Mouse (Mus musculus) R1 (cell line): ENCODE measurements around the gene Map3k11.
A peak's percentile ranks its signal among the peaks of the same experiment; 100 is the strongest.
"Not testable (repeated sequence)": the region's sequence is repeated elsewhere in the genome, so short reads cannot be mapped to it uniquely, and the experiment has no call there.

Experiments
- DNase-seq: peaks from one replicate; pipeline ENCODE4 v3.0.0-alpha.2; 2018; ENCODE audit warnings: low read depth, low spot score

Gene Map3k11

GRCm38 (mm10) chr19:5665465-5665864 lies 23.1 kb upstream of the Map3k11 start:
- DNase-seq = no peak

- no peak for DNase-seq
These were observed 22.2 kb upstream of the Map3k11 start for GRCm38 (mm10) chr19:5666386-5666785.

- DNase-seq = no peak
These were observed 20.2 kb upstream of the Map3k11 start for GRCm38 (mm10) chr19:5668372-5668771.

GRCm38 (mm10) chr19:5680432-5680831 lies 8.1 kb upstream of the Map3k11 start:
- DNase-seq = no peak

- no peak for DNase-seq
These were observed 4.3 kb upstream of the Map3k11 start for GRCm38 (mm10) chr19:5684236-5684635.

GRCm38 (mm10) chr19:5684985-5685384 lies 3.6 kb upstream of the Map3k11 start:
- no peak for DNase-seq

GRCm38 (mm10) chr19:5685431-5685830 lies 3.1 kb upstream of the Map3k11 start:
- no peak for DNase-seq

- DNase-seq = no peak
These were observed 2.7 kb upstream of the Map3k11 start for GRCm38 (mm10) chr19:5685861-5686260.

GRCm38 (mm10) chr19:5686437-5686836 lies 2.1 kb upstream of the Map3k11 start:
- no peak for DNase-seq

GRCm38 (mm10) chr19:5686954-5687353 lies 1.6 kb upstream of the Map3k11 start:
- not testable (repeated sequence) for DNase-seq

GRCm38 (mm10) chr19:5687738-5688137 lies 804 bp upstream of the Map3k11 start:
- DNase-seq = no peak

GRCm38 (mm10) chr19:5689088-5689428 lies 516 bp downstream of the Map3k11 start:
- no peak for DNase-seq

GRCm38 (mm10) chr19:5689565-5690342 lies 1.2 kb downstream of the Map3k11 start:
- peak; percentile 79 for DNase-seq

- no peak for DNase-seq
These were observed 1.8 kb downstream of the Map3k11 start for GRCm38 (mm10) chr19:5690343-5690735.

- DNase-seq = no peak
These were observed 3.1 kb downstream of the Map3k11 start for GRCm38 (mm10) chr19:5691601-5692000.

GRCm38 (mm10) chr19:5692086-5692912 lies 3.8 kb downstream of the Map3k11 start:
- DNase-seq = no peak

- DNase-seq = no peak
These were observed 4.4 kb downstream of the Map3k11 start for GRCm38 (mm10) chr19:5692913-5693396.

GRCm38 (mm10) chr19:5693801-5694200 lies 5.3 kb downstream of the Map3k11 start:
- DNase-seq = no peak

GRCm38 (mm10) chr19:5695849-5696462 lies 7.4 kb downstream of the Map3k11 start:
- peak; percentile 96 for DNase-seq

GRCm38 (mm10) chr19:5704163-5704800 lies 15.7 kb downstream of the Map3k11 start, which contains the start of gene Kcnk7:
TSS of gene Kcnk7 (plus strand) at chr19:5704367.
- DNase-seq = no peak

- DNase-seq = peak; percentile 50
These were observed 16.4 kb downstream of the Map3k11 start for GRCm38 (mm10) chr19:5704801-5705571.
